Mouse (Mus musculus): ENCODE data around the gene Ptpa. TPM values are rescaled to one million over a fixed set of nuclear protein-coding genes. Genes with fewer than 3 reads are reported as not detected.

Gene Ptpa
- polyA plus RNA-seq, 1 experiment from 2014 or later = 184 TPM

GRCm38 (mm10) chr2:30441518-30442497, 26.0 kb downstream of the Ptpa start:
- H3K4me2 ChIP-seq (replicated peaks; ENCODE audit: low read depth, low read length) = peak overlapping the region; percentile 61
- peak; percentile 75 for ATAC-seq (ENCODE audit: low FRiP score, low TSS enrichment)
- peaks cover 72% of the 10 kb centered on the region for H3K4me1 ChIP-seq (ENCODE audit: insufficient read depth, low read length)
- H3K27me3 ChIP-seq (ENCODE audit: insufficient read depth, low read length) = no peaks in the 10 kb centered on the region
- H3K9me3 ChIP-seq (ENCODE audit: low read length) = no peaks in the 10 kb centered on the region
- H3K36me3 ChIP-seq (ENCODE audit: insufficient read depth, low read length) = peaks cover 48% of the 10 kb centered on the region
- peak overlapping the region; percentile 100 for H3K27ac ChIP-seq (ENCODE audit: low read length)
- H3K4me3 ChIP-seq (ENCODE audit: low read length) = peak overlapping the region; percentile 35
- peak overlapping the region; percentile 79 for H3K9ac ChIP-seq (replicated peaks; ENCODE audit: low read length)
- WGBS = 3% methylated on average over 15 of the region's 15 CpGs

GRCm38 (mm10) chr2:30442498-30442890, 26.7 kb downstream of the Ptpa start:
- Histone ChIP-seq H3K9ac (replicated peaks; ENCODE audit: low read length) (peak overlapping the region; percentile 79), H3K27me3 (ENCODE audit: insufficient read depth, low read length) (no peaks in the 10 kb centered on the region), H3K4me1 (ENCODE audit: insufficient read depth, low read length) (peaks cover 74% of the 10 kb centered on the region), H3K4me2 (replicated peaks; ENCODE audit: low read depth, low read length) (peak overlapping the region; percentile 61), H3K4me3 (ENCODE audit: low read length) (peak overlapping the region; percentile 35), H3K9me3 (ENCODE audit: low read length) (no peaks in the 10 kb centered on the region), H3K27ac (ENCODE audit: low read length) (peak overlapping the region; percentile 100), H3K36me3 (ENCODE audit: insufficient read depth, low read length) (peaks cover 46% of the 10 kb centered on the region)
- no peak for ATAC-seq (ENCODE audit: low FRiP score, low TSS enrichment)
- 35% methylated on average over 5 of the region's 5 CpGs for WGBS

GRCm38 (mm10) chr2:30443281-30443680, 27.4 kb downstream of the Ptpa start:
- H3K27ac ChIP-seq (ENCODE audit: low read length) = peak overlapping the region; percentile 100
- H3K36me3 ChIP-seq (ENCODE audit: insufficient read depth, low read length) = peaks cover 45% of the 10 kb centered on the region
- H3K4me3 ChIP-seq (ENCODE audit: low read length) = no peak overlapping the region
- peak overlapping the region; percentile 61; the same call in 1 of the 2 replicates for H3K4me2 ChIP-seq (replicated peaks; ENCODE audit: low read depth, low read length)
- H3K9ac ChIP-seq (replicated peaks; ENCODE audit: low read length) = peak overlapping the region; percentile 79
- no peaks in the 10 kb centered on the region for H3K27me3 ChIP-seq (ENCODE audit: insufficient read depth, low read length)
- no peak for ATAC-seq (ENCODE audit: low FRiP score, low TSS enrichment)
- no peaks in the 10 kb centered on the region for H3K9me3 ChIP-seq (ENCODE audit: low read length)
- peaks cover 74% of the 10 kb centered on the region for H3K4me1 ChIP-seq (ENCODE audit: insufficient read depth, low read length)
- WGBS = 28% methylated on average over 4 of the region's 4 CpGs

- Histone ChIP-seq H3K36me3 (ENCODE audit: insufficient read depth, low read length) (peaks cover 42% of the 10 kb centered on the region), H3K27ac (ENCODE audit: low read length) (peak overlapping the region; percentile 100), H3K27me3 (ENCODE audit: insufficient read depth, low read length) (no peaks in the 10 kb centered on the region), H3K9me3 (ENCODE audit: low read length) (no peaks in the 10 kb centered on the region), H3K4me1 (ENCODE audit: insufficient read depth, low read length) (peaks cover 74% of the 10 kb centered on the region), H3K9ac (replicated peaks; ENCODE audit: low read length) (no peak overlapping the region; the same call in 1 of the 2 replicates), H3K4me3 (ENCODE audit: low read length) (no peak overlapping the region; the same call in 1 of the 2 replicates), H3K4me2 (replicated peaks; ENCODE audit: low read depth, low read length) (no peak overlapping the region)
- no peak for ATAC-seq (ENCODE audit: low FRiP score, low TSS enrichment)
- 61% methylated on average over 5 of the region's 5 CpGs for WGBS
These were observed 28.2 kb downstream of the Ptpa start for GRCm38 (mm10) chr2:30444006-30444405.

- Histone ChIP-seq H3K27me3 (ENCODE audit: insufficient read depth, low read length) (no peaks in the 10 kb centered on the region), H3K4me2 (replicated peaks; ENCODE audit: low read depth, low read length) (no peak overlapping the region), H3K36me3 (ENCODE audit: insufficient read depth, low read length) (peaks cover 42% of the 10 kb centered on the region), H3K9me3 (ENCODE audit: low read length) (no peaks in the 10 kb centered on the region), H3K9ac (replicated peaks; ENCODE audit: low read length) (no peak overlapping the region), H3K4me1 (ENCODE audit: insufficient read depth, low read length) (peaks cover 74% of the 10 kb centered on the region), H3K27ac (ENCODE audit: low read length) (peak overlapping the region; percentile 100), H3K4me3 (ENCODE audit: low read length) (no peak overlapping the region; the same call in 1 of the 2 replicates)
- ATAC-seq (ENCODE audit: low FRiP score, low TSS enrichment) = no peak
These were observed 28.6 kb downstream of the Ptpa start for GRCm38 (mm10) chr2:30444450-30444849.

GRCm38 (mm10) chr2:30445312-30445711, 29.5 kb downstream of the Ptpa start:
- 25% methylated on average over 2 of the region's 2 CpGs for WGBS
- peak overlapping the region; percentile 68 for H3K9ac ChIP-seq (replicated peaks; ENCODE audit: low read length)
- peaks cover 44% of the 10 kb centered on the region for H3K36me3 ChIP-seq (ENCODE audit: insufficient read depth, low read length)
- H3K4me2 ChIP-seq (replicated peaks; ENCODE audit: low read depth, low read length) = 0 out of 2 replicates have a peak overlapping the region, but pooled peaks have one; percentile 26
- H3K27ac ChIP-seq (ENCODE audit: low read length) = peak overlapping the region; percentile 100
- peaks cover 66% of the 10 kb centered on the region for H3K4me1 ChIP-seq (ENCODE audit: insufficient read depth, low read length)
- peak; percentile 77 for ATAC-seq (ENCODE audit: low FRiP score, low TSS enrichment)
- H3K9me3 ChIP-seq (ENCODE audit: low read length) = peaks cover 7% of the 10 kb centered on the region; the same call in 1 of the 2 replicates
- H3K4me3 ChIP-seq (ENCODE audit: low read length) = no peak overlapping the region; the same call in 1 of the 2 replicates
- no peaks in the 10 kb centered on the region for H3K27me3 ChIP-seq (ENCODE audit: insufficient read depth, low read length)

GRCm38 (mm10) chr2:30446891-30447826, 31.3 kb downstream of the Ptpa start:
- no peak for ATAC-seq (ENCODE audit: low FRiP score, low TSS enrichment)
- Histone ChIP-seq H3K9me3 (ENCODE audit: low read length) (peaks cover 10% of the 10 kb centered on the region; the same call in 1 of the 2 replicates), H3K9ac (replicated peaks; ENCODE audit: low read length) (peak overlapping the region; percentile 68), H3K36me3 (ENCODE audit: insufficient read depth, low read length) (peaks cover 47% of the 10 kb centered on the region), H3K4me3 (ENCODE audit: low read length) (no peak overlapping the region), H3K27me3 (ENCODE audit: insufficient read depth, low read length) (no peaks in the 10 kb centered on the region), H3K4me1 (ENCODE audit: insufficient read depth, low read length) (peaks cover 48% of the 10 kb centered on the region), H3K27ac (ENCODE audit: low read length) (peak overlapping the region; percentile 100), H3K4me2 (replicated peaks; ENCODE audit: low read depth, low read length) (no peak overlapping the region)
- WGBS = 71% methylated on average over 10 of the region's 10 CpGs

- Histone ChIP-seq H3K27ac (ENCODE audit: low read length) (no peak overlapping the region), H3K9ac (replicated peaks; ENCODE audit: low read length) (no peak overlapping the region), H3K4me2 (replicated peaks; ENCODE audit: low read depth, low read length) (no peak overlapping the region), H3K9me3 (ENCODE audit: low read length) (peaks cover 10% of the 10 kb centered on the region; the same call in 1 of the 2 replicates), H3K4me1 (ENCODE audit: insufficient read depth, low read length) (peaks cover 36% of the 10 kb centered on the region), H3K4me3 (ENCODE audit: low read length) (no peak overlapping the region), H3K27me3 (ENCODE audit: insufficient read depth, low read length) (no peaks in the 10 kb centered on the region), H3K36me3 (ENCODE audit: insufficient read depth, low read length) (peaks cover 44% of the 10 kb centered on the region)
- ATAC-seq (ENCODE audit: low FRiP score, low TSS enrichment) = no peak
- WGBS = 91% methylated on average over 7 of the region's 7 CpGs
These were observed 32.5 kb downstream of the Ptpa start for GRCm38 (mm10) chr2:30448371-30448770.

- Histone ChIP-seq H3K4me1 (ENCODE audit: insufficient read depth, low read length) (peaks cover 15% of the 10 kb centered on the region), H3K9ac (replicated peaks; ENCODE audit: low read length) (no peak overlapping the region), H3K9me3 (ENCODE audit: low read length) (peaks cover 10% of the 10 kb centered on the region; the same call in 1 of the 2 replicates), H3K4me3 (ENCODE audit: low read length) (no peak overlapping the region), H3K27ac (ENCODE audit: low read length) (no peak overlapping the region), H3K4me2 (replicated peaks; ENCODE audit: low read depth, low read length) (no peak overlapping the region), H3K36me3 (ENCODE audit: insufficient read depth, low read length) (peaks cover 41% of the 10 kb centered on the region), H3K27me3 (ENCODE audit: insufficient read depth, low read length) (no peaks in the 10 kb centered on the region)
- no peak for ATAC-seq (ENCODE audit: low FRiP score, low TSS enrichment)
- 65% methylated on average over 1 of the region's 1 CpGs for WGBS
These were observed 34.7 kb downstream of the Ptpa start for GRCm38 (mm10) chr2:30450530-30450929.

Measured in kidney, embryonic 16.5 days (tissue).